Mouse (Mus musculus) retina, adult 2 months (tissue): ENCODE results near the gene Pard3b.

Source experiments
- DNase-seq: peaks from one replicate; pipeline ENCODE4 v3.0.0-alpha.2; 2012; ENCODE audit warnings: low read depth, low spot score

Gene Pard3b

GRCm38 (mm10) chr1:62632886-62633285 lies 994.3 kb downstream of the Pard3b start:
- no peak for DNase-seq

- DNase-seq = no peak
Observed at GRCm38 (mm10) chr1:62635203-62635602, 996.6 kb downstream of the Pard3b start.

GRCm38 (mm10) chr1:62636906-62637673 lies 998.5 kb downstream of the Pard3b start:
- DNase-seq = no peak

GRCm38 (mm10) chr1:62639012-62639411 lies 1000.4 kb downstream of the Pard3b start:
- no peak for DNase-seq

- DNase-seq = no peak
Observed at GRCm38 (mm10) chr1:62639440-62639839, 1000.8 kb downstream of the Pard3b start.

- no peak for DNase-seq
Observed at GRCm38 (mm10) chr1:62644631-62645278, 1006.1 kb downstream of the Pard3b start.

- no peak for DNase-seq
Observed at GRCm38 (mm10) chr1:62646812-62647211, 1008.2 kb downstream of the Pard3b start.

DNA sequence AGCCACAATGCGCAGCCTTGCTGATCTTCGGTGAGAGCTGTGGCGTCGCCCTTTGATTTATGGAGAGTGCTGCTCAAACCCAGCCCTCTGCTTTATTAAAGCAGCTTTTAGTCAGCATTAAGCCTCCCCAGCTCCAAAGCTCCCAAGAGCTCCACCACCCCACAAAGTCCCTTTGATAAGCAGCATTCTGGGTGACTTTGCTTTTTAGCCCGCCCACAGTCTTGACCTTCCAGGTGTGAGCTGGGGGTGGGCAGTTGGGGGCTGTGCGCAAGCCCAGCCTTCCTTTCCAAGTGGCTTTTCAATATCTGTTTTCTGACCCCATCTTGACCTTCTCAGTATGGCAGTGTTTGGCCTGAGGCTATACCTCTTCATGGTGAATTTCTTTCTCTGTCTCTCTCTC lies 1009.5 kb downstream of the Pard3b start:
- DNase-seq = no peak

GRCm38 (mm10) chr1:62648591-62648990 lies 1010.0 kb downstream of the Pard3b start:
- no peak for DNase-seq

DNA sequence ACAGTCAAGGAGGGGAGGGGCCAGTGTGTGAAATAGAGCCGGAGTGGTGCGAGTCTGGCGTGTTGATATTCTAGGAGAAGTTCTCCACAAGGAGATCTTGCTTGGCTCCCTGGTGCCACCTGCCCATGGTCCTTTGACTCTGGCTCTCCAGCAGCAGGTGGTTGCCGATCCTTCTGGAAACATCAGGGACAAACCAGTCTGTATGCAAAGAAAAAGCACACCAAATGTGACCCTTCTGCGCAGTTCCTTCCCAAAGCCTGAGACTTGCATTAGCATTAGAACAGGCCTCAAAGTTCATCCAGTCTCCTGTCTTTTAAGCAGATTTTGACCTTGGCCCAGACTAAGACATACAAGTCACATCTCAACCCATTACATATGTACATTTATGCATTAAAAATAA lies 1011.9 kb downstream of the Pard3b start:
- no peak for DNase-seq

DNA sequence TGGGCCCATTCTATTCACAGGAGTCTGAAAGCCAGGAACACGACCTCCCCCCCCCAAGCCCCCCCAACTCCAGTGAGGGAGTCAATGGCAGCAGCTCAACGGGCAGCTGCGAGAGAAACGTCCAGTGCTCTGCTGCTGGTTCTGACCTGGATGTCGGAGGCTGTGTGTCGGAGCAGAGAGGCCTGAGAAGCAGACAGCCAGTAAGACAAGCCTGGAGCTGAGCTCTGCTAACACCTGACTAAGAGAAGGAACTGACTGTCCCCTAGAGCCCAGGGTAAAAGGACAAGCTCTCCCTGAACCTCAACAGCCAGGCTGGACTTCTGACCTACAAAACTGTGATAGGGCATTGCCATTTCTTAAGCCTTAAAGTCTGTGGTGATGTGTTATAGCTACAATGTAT lies 1015.8 kb downstream of the Pard3b start:
- DNase-seq = no peak

GRCm38 (mm10) chr1:62664960-62665645 lies 1026.5 kb downstream of the Pard3b start:
- DNase-seq = no peak

DNA sequence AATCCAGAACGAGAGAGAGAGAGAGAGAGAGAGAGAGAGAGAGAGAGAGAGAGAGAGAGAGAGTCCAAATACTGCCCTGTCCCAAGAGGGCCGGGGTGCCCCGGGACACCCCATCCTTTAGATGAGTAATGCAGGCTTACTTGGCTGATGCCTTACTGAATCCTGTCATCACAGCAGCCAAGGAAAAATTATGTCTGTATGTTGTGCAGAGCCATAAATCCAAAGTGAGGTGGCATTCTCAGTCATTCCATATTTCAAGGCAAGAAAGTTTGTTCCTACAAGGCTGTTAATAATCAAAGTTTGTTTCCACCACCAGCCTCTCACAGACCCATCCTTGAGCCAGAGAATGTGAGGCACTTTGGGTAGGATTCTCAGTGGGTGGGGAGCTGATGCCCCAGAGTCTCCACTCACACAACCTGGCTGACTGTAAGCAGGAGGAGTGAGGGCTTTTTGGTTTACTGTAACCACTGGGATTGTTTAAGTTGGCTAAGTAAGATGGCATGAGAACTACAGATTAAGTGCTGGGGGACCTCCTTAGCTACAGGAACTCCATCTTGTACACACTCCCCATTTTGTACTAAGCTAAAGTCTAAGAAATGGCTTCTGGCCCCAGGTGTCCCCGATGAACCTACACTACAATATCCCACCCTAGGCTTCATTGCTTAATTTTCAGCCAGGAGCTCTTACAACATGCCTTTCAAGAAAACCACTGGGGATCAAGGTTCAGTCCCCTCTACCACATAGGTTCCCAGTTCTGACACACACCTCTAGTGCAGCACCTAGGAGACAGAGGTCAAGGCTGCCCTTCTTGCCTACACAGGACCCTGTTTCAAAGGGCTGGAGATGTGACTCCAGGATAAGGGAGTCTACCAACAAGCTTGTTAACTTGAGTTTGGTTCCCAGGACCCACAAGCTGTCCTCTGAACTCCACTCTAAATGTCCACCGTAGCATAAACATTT lies 1027.4 kb downstream of the Pard3b start:
- no peak for DNase-seq

- no peak for DNase-seq
Observed at GRCm38 (mm10) chr1:62666780-62667179, 1028.2 kb downstream of the Pard3b start.

DNA sequence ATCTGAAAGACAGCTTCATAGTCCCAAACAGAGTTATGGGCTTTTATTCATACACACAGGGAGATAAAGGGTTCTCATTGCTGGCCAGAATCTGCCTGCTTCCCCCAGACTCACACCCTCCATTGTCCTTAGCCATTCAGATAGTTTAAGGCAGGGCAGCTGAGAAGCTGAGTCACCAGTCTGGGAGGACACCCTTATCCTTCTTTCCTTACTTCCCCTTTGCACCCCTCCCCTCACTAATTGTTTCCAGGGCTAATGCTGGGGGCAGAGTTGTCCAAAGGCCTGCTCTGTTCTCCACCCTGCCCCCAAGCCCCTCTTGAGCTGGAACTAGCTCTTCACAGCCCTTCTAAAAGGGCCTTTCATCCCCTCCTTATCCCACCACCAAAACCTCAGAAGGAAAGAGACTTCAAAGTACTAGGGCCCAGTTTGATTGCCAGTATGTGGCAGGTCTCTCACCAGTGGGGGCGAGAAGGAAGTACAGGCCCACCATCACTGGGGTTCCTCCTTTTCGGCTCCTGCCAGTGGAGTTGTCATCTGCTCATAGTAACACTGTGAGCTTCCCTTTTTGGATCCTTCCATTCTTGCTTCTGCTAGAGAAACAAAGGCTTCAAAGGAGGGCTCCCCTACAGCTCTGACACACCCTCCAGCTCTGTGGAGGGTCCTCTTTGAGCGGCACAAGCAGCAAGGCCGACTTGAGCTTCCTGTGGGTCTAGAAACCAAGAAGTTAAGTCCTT lies 1040.2 kb downstream of the Pard3b start:
- DNase-seq = no peak

DNA sequence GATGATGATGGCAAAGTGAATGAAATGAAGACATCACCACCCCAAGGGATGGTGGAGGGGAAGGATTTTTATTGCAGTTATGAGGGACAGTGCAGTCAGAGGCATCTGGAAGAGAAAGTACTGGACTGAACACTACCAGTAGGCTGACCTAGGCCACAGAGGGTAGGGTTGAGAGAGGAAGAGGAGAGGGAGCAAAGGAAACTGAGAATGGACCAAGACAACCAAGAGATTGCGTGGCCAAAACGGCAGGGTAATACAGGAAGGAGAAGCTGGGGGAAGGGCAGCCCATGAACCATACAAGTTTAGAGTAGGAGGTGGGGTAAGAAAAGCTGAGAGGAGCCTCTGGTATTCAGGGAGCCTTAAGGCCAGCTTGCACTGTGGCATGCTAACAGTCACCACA lies 1040.8 kb downstream of the Pard3b start:
- no peak for DNase-seq

DNA sequence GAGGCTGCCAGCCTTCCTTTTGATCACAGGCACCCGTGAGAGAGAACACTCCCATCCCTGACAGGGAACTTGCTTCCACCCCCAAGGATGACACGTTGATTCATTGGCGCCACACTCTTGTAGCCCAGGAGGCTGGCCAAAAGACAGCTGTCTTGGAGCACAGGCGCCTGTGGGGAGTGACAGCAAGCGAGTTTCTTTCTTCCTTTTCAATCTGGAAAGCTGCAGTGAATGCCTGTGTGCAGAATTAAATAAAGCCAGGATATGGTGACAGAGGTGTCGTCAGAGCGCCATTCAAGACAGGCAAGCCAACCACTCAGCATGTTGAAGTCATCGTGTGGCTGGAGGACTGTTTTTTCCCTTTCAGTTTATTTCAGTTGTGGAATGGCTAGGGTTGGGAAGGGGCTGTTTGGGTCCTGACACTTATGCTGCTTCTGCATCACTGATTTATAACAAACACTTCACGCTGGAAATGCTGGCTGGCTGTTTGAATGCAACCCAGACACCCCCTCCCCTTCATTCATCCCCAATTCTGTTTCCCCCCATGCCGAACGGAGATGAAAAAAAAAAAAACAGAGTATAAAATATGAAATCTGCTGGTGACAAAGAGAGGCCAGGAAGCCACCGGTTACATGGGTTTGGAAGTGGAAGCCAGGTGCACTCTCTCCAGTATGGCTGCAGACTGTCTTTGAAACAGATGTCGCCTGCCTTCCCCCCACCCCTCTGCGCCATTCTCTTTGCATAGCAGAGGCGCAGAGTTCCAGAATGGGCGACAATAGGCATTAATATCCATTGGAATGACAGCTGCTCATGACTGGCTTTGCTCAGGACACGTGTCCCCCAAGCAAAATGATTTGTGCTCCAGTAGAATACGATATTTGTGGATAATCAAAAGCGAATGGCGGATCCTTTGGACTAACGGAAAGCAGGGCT lies 1044.1 kb downstream of the Pard3b start:
- no peak for DNase-seq

DNA sequence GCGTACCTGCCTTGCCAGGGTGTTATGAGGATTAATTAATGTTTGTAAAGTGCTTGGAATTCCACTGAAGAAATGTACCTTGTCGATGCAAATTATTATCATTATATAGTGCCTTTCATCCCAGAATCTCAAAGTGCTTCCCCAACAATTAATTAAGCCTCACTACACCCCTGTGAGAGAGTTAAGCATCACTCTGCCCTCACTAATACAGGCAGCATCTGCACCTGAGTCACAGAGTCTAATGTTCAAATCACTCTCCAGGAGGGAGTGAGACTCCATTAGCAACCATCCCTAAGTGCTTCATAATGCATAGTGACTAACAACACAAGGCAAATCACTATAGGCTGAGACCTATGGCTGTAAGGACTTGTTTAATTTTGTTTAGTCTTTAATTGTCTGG lies 1044.9 kb downstream of the Pard3b start:
- DNase-seq = no peak

- no peak for DNase-seq
Observed at GRCm38 (mm10) chr1:62687511-62687910, 1048.9 kb downstream of the Pard3b start.

GRCm38 (mm10) chr1:62691175-62691574 lies 1052.6 kb downstream of the Pard3b start:
- DNase-seq = no peak
